Mouse (Mus musculus) midbrain, embryonic 12.5 days (tissue): ENCODE measurements around the gene Rbms3. TPM values are rescaled to one million over a fixed set of nuclear protein-coding genes. Genes with fewer than 3 reads are reported as not detected.

Experiments
- ATAC-seq: fragments of 200-750 bp; cut with Nextera tagmentation; 2 replicates; pipeline ENCODE4 v1.8.0; 2017; ENCODE audit warnings: low read depth, moderate TSS enrichment, moderate library complexity; ENCODE audit not compliant: low FRiP score
- H3K27ac ChIP-seq: fragments of 300-500 bp; sonication (generic); replicated peaks from 2 replicates; pipeline ENCODE4 v1.5.1; 2016; ENCODE audit warnings: mild to moderate bottlenecking
- H3K27me3 ChIP-seq: fragments of 300-500 bp; sonication (generic); 2 replicates; pipeline ENCODE4 v1.6.1; 2016; ENCODE audit warnings: mild to moderate bottlenecking
- H3K36me3 ChIP-seq: fragments of 300-500 bp; sonication (generic); 2 replicates; pipeline ENCODE4 v1.6.1; 2016
- H3K4me1 ChIP-seq: fragments of 300-500 bp; sonication (generic); 2 replicates; pipeline ENCODE4 v1.6.1; 2016
- H3K4me2 ChIP-seq: fragments of 300-500 bp; sonication (generic); replicated peaks from 2 replicates; pipeline ENCODE4 v1.6.1; 2016; ENCODE audit warnings: mild to moderate bottlenecking, moderate library complexity
- H3K4me3 ChIP-seq: fragments of 300-500 bp; sonication (generic); 2 replicates; pipeline ENCODE4 v1.5.1; 2016; ENCODE audit warnings: mild to moderate bottlenecking
- H3K9ac ChIP-seq: fragments of 300-500 bp; sonication (generic); replicated peaks from 2 replicates; pipeline ENCODE4 v1.6.1; 2016; ENCODE audit warnings: mild to moderate bottlenecking, moderate library complexity
- H3K9me3 ChIP-seq: fragments of 300-500 bp; sonication (generic); 2 replicates; pipeline ENCODE4 v1.6.1; 2016; ENCODE audit warnings: mild to moderate bottlenecking
- WGBS: fragments of 180-500 bp; shearing (Covaris S2); methylation state at CpG from one replicate; pipeline ENCODE4 v1.1.7; 2016; 5-methylcytosine and 5-hydroxymethylcytosine counted together
- polyA plus RNA-seq: library from polyadenylated mRNA; unstranded; fragments of >200 nt; fragmentation: Nextera tagmentation; extraction: Ambion mirVana; gene quantifications from 2 replicates; pipeline ENCODE4 v1.2.1, GENCODE M21; 2016

Gene Rbms3
- polyA plus RNA-seq, 1 experiment from 2014 or later: 25.8 TPM

DNA sequence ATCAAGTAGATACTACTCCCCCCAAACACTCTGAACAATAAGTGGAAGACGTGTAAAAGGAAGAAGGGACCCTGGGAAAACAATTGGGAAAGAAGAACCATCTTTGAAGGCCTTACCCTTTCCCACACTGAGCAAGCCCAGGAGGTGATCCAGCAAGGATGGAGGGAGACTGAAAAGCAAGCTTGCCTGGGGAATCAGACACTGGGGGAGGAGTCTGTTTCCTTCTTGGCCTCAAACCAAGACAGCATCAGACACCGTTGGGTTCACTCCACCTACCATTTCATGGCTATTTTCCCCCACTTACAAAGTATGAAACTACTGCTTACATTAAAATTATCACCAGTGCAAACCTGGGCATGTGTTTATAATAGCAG lies 587.7 kb downstream of the Rbms3 start:
- Histone ChIP-seq H3K4me1 (no peaks in the 10 kb centered on the region), H3K4me3 (no peak overlapping the region), H3K9me3 (no peaks in the 10 kb centered on the region), H3K36me3 (no peaks in the 10 kb centered on the region), H3K9ac (no peak overlapping the region), H3K27ac (no peak overlapping the region), H3K4me2 (no peak overlapping the region), H3K27me3 (no peaks in the 10 kb centered on the region)
- no peak for ATAC-seq
- 72% methylated on average over 2 of the region's 2 CpGs for WGBS

DNA sequence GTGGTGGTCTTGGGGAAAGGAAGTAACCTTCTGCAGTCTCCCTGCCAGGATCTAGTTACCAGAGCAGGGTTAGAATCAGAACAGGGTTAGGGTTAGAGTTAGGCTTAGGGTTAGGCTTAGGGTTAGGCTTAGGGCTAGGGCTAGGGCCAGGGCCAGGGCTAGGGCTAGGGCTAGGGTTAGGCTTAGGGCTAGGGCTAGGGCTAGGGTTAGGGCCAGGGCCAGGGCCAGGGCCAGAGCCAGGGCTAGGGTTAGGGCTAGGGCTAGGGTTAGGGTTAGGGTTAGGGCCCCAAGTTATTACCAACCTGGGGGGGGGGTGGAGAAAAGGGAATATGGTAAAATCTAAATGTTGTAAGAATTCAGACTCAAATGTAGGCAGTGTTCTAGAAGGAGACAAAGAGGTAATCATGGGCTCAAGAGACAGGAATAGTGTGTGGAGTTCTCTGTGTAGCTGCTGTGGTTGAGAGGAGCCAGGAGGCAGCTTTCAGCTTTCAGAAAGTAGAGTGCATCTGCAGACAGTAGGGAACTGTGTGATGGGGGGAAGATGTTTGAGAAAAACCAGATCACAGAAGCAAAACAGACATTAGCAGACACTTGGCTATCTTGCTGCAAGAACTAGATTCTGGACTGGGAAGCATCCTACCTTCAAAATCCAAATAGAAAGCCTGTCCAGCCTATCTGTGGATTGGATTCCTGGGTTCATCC lies 588.3 kb downstream of the Rbms3 start:
- Histone ChIP-seq H3K27ac (no peak overlapping the region), H3K4me1 (no peaks in the 10 kb centered on the region), H3K4me3 (no peak overlapping the region), H3K27me3 (no peaks in the 10 kb centered on the region), H3K9me3 (no peaks in the 10 kb centered on the region), H3K4me2 (no peak overlapping the region), H3K9ac (no peak overlapping the region), H3K36me3 (no peaks in the 10 kb centered on the region)
- no peak for ATAC-seq

- 81% methylated on average over 6 of the region's 6 CpGs for WGBS
- H3K9me3 ChIP-seq: no peaks in the 10 kb centered on the region
- H3K27me3 ChIP-seq: no peaks in the 10 kb centered on the region
- no peak overlapping the region for H3K27ac ChIP-seq
- H3K4me2 ChIP-seq: no peak overlapping the region
- no peak overlapping the region for H3K9ac ChIP-seq
- H3K4me1 ChIP-seq: no peaks in the 10 kb centered on the region
- no peak for ATAC-seq
- H3K36me3 ChIP-seq: no peaks in the 10 kb centered on the region
- no peak overlapping the region for H3K4me3 ChIP-seq
Measured at GRCm38 (mm10) chr9:117039941-117040453, 589.7 kb downstream of the Rbms3 start.

DNA sequence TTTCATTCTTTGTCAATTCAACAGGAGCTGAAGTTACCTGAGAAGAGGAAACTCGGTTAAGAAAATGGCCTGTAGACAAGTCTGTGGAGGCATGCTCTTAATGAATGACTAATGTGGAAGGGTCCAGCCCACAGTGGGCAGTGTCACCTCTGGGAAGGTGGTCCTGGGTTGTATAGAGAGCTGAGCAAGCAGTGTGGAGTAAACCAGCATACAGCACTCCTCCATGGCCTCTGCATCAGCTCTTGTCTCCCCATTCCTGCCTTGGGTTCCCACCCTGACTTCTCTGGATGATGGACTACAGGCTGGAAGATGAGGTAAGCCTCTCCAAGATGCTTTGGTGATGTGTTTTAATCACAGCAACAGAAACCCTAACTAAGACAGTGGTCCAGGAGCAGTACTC lies 597.0 kb downstream of the Rbms3 start:
- no peak overlapping the region for H3K9ac ChIP-seq
- no peak for ATAC-seq
- H3K27ac ChIP-seq: no peak overlapping the region
- H3K36me3 ChIP-seq: no peaks in the 10 kb centered on the region
- H3K27me3 ChIP-seq: no peaks in the 10 kb centered on the region
- no peak overlapping the region for H3K4me3 ChIP-seq
- no peaks in the 10 kb centered on the region for H3K4me1 ChIP-seq
- no peaks in the 10 kb centered on the region for H3K9me3 ChIP-seq
- H3K4me2 ChIP-seq: no peak overlapping the region
- 76% methylated on average over 1 of the region's 1 CpGs for WGBS

- Histone ChIP-seq H3K9me3 (no peaks in the 10 kb centered on the region), H3K9ac (no peak overlapping the region), H3K4me2 (no peak overlapping the region), H3K4me1 (no peaks in the 10 kb centered on the region), H3K36me3 (no peaks in the 10 kb centered on the region), H3K27me3 (no peaks in the 10 kb centered on the region), H3K27ac (no peak overlapping the region), H3K4me3 (no peak overlapping the region)
- no peak for ATAC-seq
- 75% methylated on average over 11 of the region's 11 CpGs for WGBS
Measured at GRCm38 (mm10) chr9:117031237-117031636, 598.5 kb downstream of the Rbms3 start.

- H3K9me3 ChIP-seq: no peaks in the 10 kb centered on the region
- H3K27me3 ChIP-seq: no peaks in the 10 kb centered on the region
- no peak overlapping the region for H3K27ac ChIP-seq
- H3K9ac ChIP-seq: no peak overlapping the region
- ATAC-seq: no peak
- 69% methylated on average over 6 of the region's 6 CpGs for WGBS
- no peak overlapping the region for H3K4me3 ChIP-seq
- H3K4me2 ChIP-seq: no peak overlapping the region
- no peaks in the 10 kb centered on the region for H3K36me3 ChIP-seq
- no peaks in the 10 kb centered on the region for H3K4me1 ChIP-seq
Measured at GRCm38 (mm10) chr9:117030837-117031236, 598.9 kb downstream of the Rbms3 start.

DNA sequence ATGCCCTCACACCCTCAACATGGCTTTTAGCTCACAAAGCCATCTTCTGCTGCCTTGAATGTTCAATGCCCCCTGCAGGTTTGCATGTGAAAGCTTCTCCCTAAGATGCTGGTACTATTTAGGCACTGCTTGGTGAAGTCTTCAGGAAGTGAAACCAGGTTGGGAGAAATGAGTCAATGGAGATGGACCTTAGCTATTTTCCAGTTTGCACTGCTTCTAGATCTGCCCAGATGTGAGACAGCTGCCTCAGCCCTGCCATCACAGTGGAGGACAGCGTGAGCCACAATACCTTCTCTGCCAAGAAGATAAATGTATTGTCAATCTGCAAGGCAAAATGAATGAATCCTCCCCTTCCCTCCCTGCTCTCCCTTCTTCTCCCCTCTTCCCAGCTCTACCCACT lies 599.8 kb downstream of the Rbms3 start:
- H3K4me1 ChIP-seq: no peaks in the 10 kb centered on the region
- no peak overlapping the region for H3K4me2 ChIP-seq
- H3K4me3 ChIP-seq: no peak overlapping the region
- no peaks in the 10 kb centered on the region for H3K36me3 ChIP-seq
- WGBS: 90% methylated on average over 1 of the region's 1 CpGs
- H3K9ac ChIP-seq: no peak overlapping the region
- H3K27me3 ChIP-seq: no peaks in the 10 kb centered on the region
- no peaks in the 10 kb centered on the region for H3K9me3 ChIP-seq
- no peak for ATAC-seq
- no peak overlapping the region for H3K27ac ChIP-seq

DNA sequence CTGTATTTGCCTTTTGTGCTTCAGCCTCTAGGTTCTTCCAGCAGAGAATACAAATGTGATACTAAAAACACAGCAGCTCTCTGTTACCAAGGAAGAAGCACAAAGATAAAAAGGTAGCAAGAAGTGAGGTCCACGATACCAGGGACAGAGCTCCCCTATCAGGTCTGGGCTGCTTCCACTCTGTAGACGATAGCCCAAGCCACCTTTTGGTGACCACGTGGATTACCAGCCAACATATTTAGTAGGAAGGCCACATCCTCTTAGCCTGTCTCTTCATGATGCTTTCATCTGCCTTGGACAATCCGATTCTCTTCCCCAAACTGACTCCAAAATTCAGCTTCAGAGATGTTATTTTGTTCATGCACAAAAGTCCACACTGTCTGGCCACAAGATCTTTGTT lies 601.1 kb downstream of the Rbms3 start:
- H3K9ac ChIP-seq: no peak overlapping the region
- no peak overlapping the region for H3K4me3 ChIP-seq
- no peaks in the 10 kb centered on the region for H3K36me3 ChIP-seq
- H3K9me3 ChIP-seq: no peaks in the 10 kb centered on the region
- no peaks in the 10 kb centered on the region for H3K4me1 ChIP-seq
- 91% methylated on average over 4 of the region's 4 CpGs for WGBS
- ATAC-seq: no peak
- H3K27ac ChIP-seq: no peak overlapping the region
- H3K4me2 ChIP-seq: no peak overlapping the region
- H3K27me3 ChIP-seq: no peaks in the 10 kb centered on the region

DNA sequence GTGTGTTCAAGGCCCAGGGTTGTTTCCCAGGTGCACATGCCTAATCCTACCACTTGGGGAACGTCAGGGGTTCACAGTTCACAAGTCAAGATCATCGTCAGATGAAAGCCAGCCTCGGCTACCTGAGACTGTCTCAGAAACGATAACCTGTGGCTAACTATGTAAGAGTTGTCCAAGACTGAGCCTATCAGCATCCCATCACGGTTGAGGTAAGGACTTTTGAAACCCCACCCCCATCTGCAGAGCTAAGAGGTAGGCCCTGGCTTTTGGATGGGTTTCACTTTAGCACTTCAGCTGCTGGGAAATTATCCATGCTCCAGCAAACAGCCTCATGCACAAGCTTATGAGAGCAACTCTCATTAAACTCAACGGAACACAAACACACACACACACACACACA lies 607.6 kb downstream of the Rbms3 start:
- H3K4me2 ChIP-seq: no peak overlapping the region
- WGBS: 87% methylated on average over 6 of the region's 6 CpGs
- no peaks in the 10 kb centered on the region for H3K9me3 ChIP-seq
- no peak for ATAC-seq
- no peak overlapping the region for H3K9ac ChIP-seq
- peaks cover 9% of the 10 kb centered on the region; the same call in 1 of the 2 replicates for H3K4me1 ChIP-seq
- no peak overlapping the region for H3K27ac ChIP-seq
- H3K36me3 ChIP-seq: no peaks in the 10 kb centered on the region
- no peak overlapping the region for H3K4me3 ChIP-seq
- no peaks in the 10 kb centered on the region for H3K27me3 ChIP-seq

DNA sequence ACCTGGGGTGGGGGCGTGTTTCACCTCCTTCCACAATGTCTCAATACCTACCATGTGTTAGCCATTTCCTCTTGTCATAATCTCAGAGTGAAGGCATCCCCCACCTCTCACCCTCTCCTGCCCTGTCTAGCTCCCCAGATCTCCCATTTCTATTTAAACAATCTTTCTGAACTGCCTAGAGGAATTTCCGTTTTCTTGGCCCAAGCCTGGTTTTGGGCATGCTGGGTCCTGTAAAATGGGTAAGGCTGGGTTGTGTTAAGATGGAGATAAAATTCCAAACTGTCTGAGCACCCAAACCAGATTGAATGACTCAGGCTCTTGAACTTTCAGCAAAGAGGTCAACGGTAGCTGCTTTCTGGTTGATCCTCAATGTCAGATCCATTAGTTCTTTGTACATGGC lies 608.2 kb downstream of the Rbms3 start:
- H3K9ac ChIP-seq: no peak overlapping the region
- H3K36me3 ChIP-seq: no peaks in the 10 kb centered on the region
- no peak for ATAC-seq
- H3K27ac ChIP-seq: no peak overlapping the region
- 87% methylated on average over 3 of the region's 3 CpGs for WGBS
- no peak overlapping the region for H3K4me3 ChIP-seq
- H3K4me2 ChIP-seq: no peak overlapping the region
- H3K9me3 ChIP-seq: no peaks in the 10 kb centered on the region
- H3K27me3 ChIP-seq: no peaks in the 10 kb centered on the region
- H3K4me1 ChIP-seq: peaks cover 9% of the 10 kb centered on the region; the same call in 1 of the 2 replicates

GRCm38 (mm10) chr9:117020216-117020615 lies 609.5 kb downstream of the Rbms3 start:
- no peak for ATAC-seq
- 95% methylated on average over 2 of the region's 2 CpGs for WGBS

DNA sequence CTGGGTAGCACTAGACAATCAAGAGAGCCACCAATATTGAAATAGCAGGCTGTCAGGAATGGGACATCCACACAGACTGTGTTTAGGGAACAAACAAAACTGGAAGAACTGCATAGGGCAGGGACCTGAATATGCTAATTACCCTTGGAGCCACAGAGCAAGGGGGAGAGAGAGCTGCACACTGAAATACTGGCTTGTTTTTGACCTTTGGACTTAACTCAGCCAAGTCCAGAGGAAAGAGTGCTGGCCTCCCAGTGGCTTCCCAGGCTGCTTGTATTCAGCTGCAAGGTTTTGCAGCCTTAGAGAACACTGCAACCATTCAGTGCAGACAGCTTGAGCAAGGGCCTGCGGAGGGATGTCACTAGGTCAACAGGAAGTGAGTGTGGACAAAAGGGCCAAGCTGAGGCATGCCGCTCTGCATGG lies 611.0 kb downstream of the Rbms3 start:
- H3K27ac ChIP-seq: no peak overlapping the region
- peaks cover 9% of the 10 kb centered on the region; the same call in 1 of the 2 replicates for H3K4me1 ChIP-seq
- no peak overlapping the region for H3K4me3 ChIP-seq
- H3K36me3 ChIP-seq: no peaks in the 10 kb centered on the region
- no peak for ATAC-seq
- no peak overlapping the region for H3K9ac ChIP-seq
- WGBS: 18% methylated on average over 2 of the region's 2 CpGs
- H3K9me3 ChIP-seq: no peaks in the 10 kb centered on the region
- H3K27me3 ChIP-seq: no peaks in the 10 kb centered on the region
- H3K4me2 ChIP-seq: no peak overlapping the region

More at GRCm38 (mm10) chr9:117020216-117020615, 609.5 kb downstream of the Rbms3 start:
- Histone ChIP-seq H3K4me1 (peaks cover 9% of the 10 kb centered on the region; the same call in 1 of the 2 replicates), H3K4me2 (no peak overlapping the region), H3K4me3 (no peak overlapping the region), H3K27me3 (no peaks in the 10 kb centered on the region), H3K9ac (no peak overlapping the region), H3K9me3 (no peaks in the 10 kb centered on the region), H3K36me3 (no peaks in the 10 kb centered on the region), H3K27ac (no peak overlapping the region)

GRCm38 (mm10) chr9:117018301-117018700 lies 611.4 kb downstream of the Rbms3 start:
- Histone ChIP-seq H3K27me3 (no peaks in the 10 kb centered on the region), H3K9ac (no peak overlapping the region), H3K4me2 (no peak overlapping the region), H3K36me3 (no peaks in the 10 kb centered on the region), H3K9me3 (no peaks in the 10 kb centered on the region), H3K4me3 (no peak overlapping the region), H3K27ac (no peak overlapping the region), H3K4me1 (peaks cover 9% of the 10 kb centered on the region; the same call in 1 of the 2 replicates)
- ATAC-seq: no peak
- 64% methylated on average over 12 of the region's 12 CpGs for WGBS
